Mouse (Mus musculus) bone marrow, adult 2 months (tissue): ENCODE measurements around the gene Ski.

Experiments used
- CTCF ChIP-seq: fragments of 200-500 bp; IDR thresholded peaks from 2 replicates; pipeline ENCODE4 v1.5.1; 2011; ENCODE audit warnings: low read length, control low read depth; ENCODE audit not compliant: control insufficient read depth, insufficient read depth
- POLR2A ChIP-seq: fragments of 200-500 bp; IDR thresholded peaks from 2 replicates; pipeline ENCODE4 v1.6.1; 2011; ENCODE audit warnings: low read depth, mild to moderate bottlenecking, control low read depth, low read length, borderline replicate concordance; ENCODE audit not compliant: control insufficient read depth

- TF ChIP-seq POLR2A (no peak), CTCF (no peak)
These were observed 100.4 kb downstream of the Ski start for GRCm38 (mm10) chr4:155121915-155122443.
